Mouse (Mus musculus) mesoderm, embryonic 11.5 days (tissue): ENCODE results near the gene Olfr1348.
A peak's percentile ranks its signal among the peaks of the same experiment; 100 is the strongest.
"Not testable (repeated sequence)": the region's sequence is repeated elsewhere in the genome, so short reads cannot be mapped to it uniquely, and the experiment has no call there.

Source experiments
- DNase-seq: peaks from one replicate; pipeline ENCODE4 v3.0.0-alpha.2; 2012; ENCODE audit warnings: low read depth, low spot score

Gene Olfr1348

GRCm38 (mm10) chr7:6508648-6509047, at the start of gene Olfr1348:
TSS of gene Olfr1348 (minus strand) at chr7:6508748.
- DNase-seq = no peak

- peak; percentile 23 for DNase-seq
These were observed 17.6 kb upstream of the Olfr1348 start for GRCm38 (mm10) chr7:6526141-6526540.

GRCm38 (mm10) chr7:6525001-6525400, 16.5 kb upstream of the Olfr1348 start:
- DNase-seq = peak; percentile 0

GRCm38 (mm10) chr7:6522850-6523249, 14.3 kb upstream of the Olfr1348 start, which contains the start of gene Olfr1349:
TSS of gene Olfr1349 (minus strand) at chr7:6522950.
- DNase-seq = no peak

GRCm38 (mm10) chr7:6521666-6522065, 13.1 kb upstream of the Olfr1348 start:
- no peak for DNase-seq

GRCm38 (mm10) chr7:6499655-6500054, 8.9 kb downstream of the Olfr1348 start, which contains the start of gene Olfr1347:
TSS of gene Olfr1347 (minus strand) at chr7:6499755.
- DNase-seq = no peak

- DNase-seq = no peak
These were observed 21.7 kb downstream of the Olfr1348 start, which contains the start of gene Olfr5 for GRCm38 (mm10) chr7:6486841-6487240. TSS of gene Olfr5 (minus strand) at chr7:6486941.

GRCm38 (mm10) chr7:6477633-6478032, 30.9 kb downstream of the Olfr1348 start:
- not testable (repeated sequence) for DNase-seq

- no peak for DNase-seq
These were observed 41.6 kb downstream of the Olfr1348 start, which contains the start of gene Olfr1346 for GRCm38 (mm10) chr7:6466951-6467350. TSS of gene Olfr1346 (plus strand) at chr7:6467101.

GRCm38 (mm10) chr7:6456399-6456798, 52.1 kb downstream of the Olfr1348 start:
- DNase-seq = no peak

- DNase-seq = no peak
These were observed 52.7 kb downstream of the Olfr1348 start, which contains the start of gene Olfr1336 for GRCm38 (mm10) chr7:6455868-6456267. TSS of gene Olfr1336 (plus strand) at chr7:6456168.
